In genomic region chr8:122548891-122549439, GRCm38 (mm10) we compare ENCODE assay signal across 1 mouse cellular context.
TF ChIP-seq lines count a peak whose summit lies in the region.

No protein-coding gene starts in this region.

TF ChIP-seq in MEL, 35 proteins besides CTCF, POLR2A, EP300 and RAD21 (continued from another document):
- no peak for TF ChIP-seq MAFK (IDR thresholded peaks at IDR 0.05; ENCODE audit: borderline replicate concordance, low read depth, low read length)
- no peak for TF ChIP-seq USF1 (IDR thresholded peaks at IDR 0.05; ENCODE audit: low read depth, low read length)
- no peak for TF ChIP-seq ELF1 (IDR thresholded peaks at IDR 0.05; ENCODE audit: low read depth, low read length)
